Mouse (Mus musculus) stomach, embryonic 14.5 days (tissue): ENCODE results near the gene Tas2r135. TPM values are rescaled to one million over a fixed set of nuclear protein-coding genes. Genes with fewer than 3 reads are reported as not detected.

Experiments
- ATAC-seq: fragments of 200-750 bp; cut with Nextera tagmentation; 2 replicates; pipeline ENCODE4 v1.8.0; 2017; ENCODE audit warnings: low read depth, moderate TSS enrichment; ENCODE audit not compliant: insufficient number of reproducible peaks, insufficient read depth, low FRiP score
- H3K27ac ChIP-seq: fragments of 300-500 bp; sonication (generic); 2 replicates; pipeline ENCODE4 v1.5.1; 2014; ENCODE audit warnings: mild to moderate bottlenecking, low read length, moderate library complexity, mixed read lengths
- H3K27me3 ChIP-seq: fragments of 300-500 bp; sonication (generic); 2 replicates; pipeline ENCODE4 v1.6.1; 2014; ENCODE audit warnings: low read length, control low read depth, mixed read lengths; ENCODE audit not compliant: control insufficient read depth, insufficient read depth
- H3K36me3 ChIP-seq: fragments of 300-500 bp; sonication (generic); 2 replicates; pipeline ENCODE4 v1.6.1; 2014; ENCODE audit warnings: mild to moderate bottlenecking, control low read depth, low read length, moderate library complexity, mixed read lengths; ENCODE audit not compliant: control insufficient read depth, insufficient read depth
- H3K4me1 ChIP-seq: fragments of 300-500 bp; sonication (generic); 2 replicates; pipeline ENCODE4 v1.6.1; 2014; ENCODE audit warnings: low read length, control low read depth, mixed read lengths; ENCODE audit not compliant: control insufficient read depth, insufficient read depth
- H3K4me2 ChIP-seq: fragments of 300-500 bp; sonication (generic); replicated peaks from 2 replicates; pipeline ENCODE4 v1.6.1; 2014; ENCODE audit warnings: low read depth, low read length, control low read depth
- H3K4me3 ChIP-seq: fragments of 300-500 bp; sonication (generic); 2 replicates; pipeline ENCODE4 v1.5.1; 2014; ENCODE audit warnings: low read depth, low read length, control low read depth
- H3K9ac ChIP-seq: fragments of 300-500 bp; sonication (generic); replicated peaks from 2 replicates; pipeline ENCODE4 v1.6.1; 2014; ENCODE audit warnings: low read depth, mild to moderate bottlenecking, control low read depth, low read length, moderate library complexity, mixed read lengths
- H3K9me3 ChIP-seq: fragments of 300-500 bp; sonication (generic); 2 replicates; pipeline ENCODE4 v1.6.1; 2016; ENCODE audit warnings: low read depth, low read length, control low read depth; ENCODE audit not compliant: control insufficient read depth
- WGBS: fragments of 180-500 bp; shearing (Covaris S2); extraction: QIAGEN DNeasy Blood & Tissue Kit; methylation state at CpG from one replicate; pipeline ENCODE4 v1.1.7; 2014; 5-methylcytosine and 5-hydroxymethylcytosine counted together
- polyA plus RNA-seq: library from polyadenylated mRNA; unstranded; fragments of >200 nt; fragmentation: Nextera tagmentation; extraction: Ambion mirVana; gene quantifications from 2 replicates; pipeline ENCODE4 v1.2.1, GENCODE M21; 2014

Gene Tas2r135
- polyA plus RNA-seq, 1 experiment from 2014 or later, result not detected

- no peak overlapping the region for H3K4me3 ChIP-seq
- 75% methylated on average over 6 of the region's 6 CpGs for WGBS
- no peak for ATAC-seq
- H3K4me2 ChIP-seq, result no peak overlapping the region
- no peak overlapping the region for H3K27ac ChIP-seq
- H3K4me1 ChIP-seq, result peaks cover 20% of the 10 kb centered on the region
- no peaks in the 10 kb centered on the region for H3K27me3 ChIP-seq
- no peaks in the 10 kb centered on the region for H3K36me3 ChIP-seq
- H3K9ac ChIP-seq, result no peak overlapping the region
- H3K9me3 ChIP-seq, result no peaks in the 10 kb centered on the region
Measured at GRCm38 (mm10) chr6:42376504-42377019, 28.7 kb upstream of the Tas2r135 start.

DNA sequence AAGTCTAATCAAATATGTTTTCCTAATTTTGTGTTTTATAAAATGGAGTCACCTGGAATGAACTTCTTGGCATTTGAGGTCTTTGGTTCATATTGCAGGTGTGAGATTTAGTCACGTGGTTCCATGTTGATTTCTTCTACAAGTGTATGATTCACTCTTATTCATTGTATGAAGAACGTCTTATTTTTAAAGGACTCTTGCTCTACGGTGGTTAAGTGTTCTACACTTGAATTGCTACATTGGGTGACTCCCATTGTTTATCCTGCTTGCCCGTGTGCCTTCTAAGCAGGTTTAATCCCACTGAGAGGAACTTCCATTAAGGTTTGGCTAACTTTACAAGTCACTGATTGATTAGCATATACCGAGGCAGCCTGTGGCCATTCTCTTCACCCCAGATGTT is 28.0 kb upstream of the Tas2r135 start:
- no peak overlapping the region for H3K9ac ChIP-seq
- H3K27ac ChIP-seq, result no peak overlapping the region
- H3K4me2 ChIP-seq, result no peak overlapping the region
- H3K4me3 ChIP-seq, result no peak overlapping the region
- ATAC-seq, result no peak
- H3K9me3 ChIP-seq, result no peaks in the 10 kb centered on the region
- H3K36me3 ChIP-seq, result no peaks in the 10 kb centered on the region
- WGBS, result 63% methylated on average over 5 of the region's 5 CpGs
- H3K27me3 ChIP-seq, result no peaks in the 10 kb centered on the region
- H3K4me1 ChIP-seq, result peaks cover 13% of the 10 kb centered on the region

DNA sequence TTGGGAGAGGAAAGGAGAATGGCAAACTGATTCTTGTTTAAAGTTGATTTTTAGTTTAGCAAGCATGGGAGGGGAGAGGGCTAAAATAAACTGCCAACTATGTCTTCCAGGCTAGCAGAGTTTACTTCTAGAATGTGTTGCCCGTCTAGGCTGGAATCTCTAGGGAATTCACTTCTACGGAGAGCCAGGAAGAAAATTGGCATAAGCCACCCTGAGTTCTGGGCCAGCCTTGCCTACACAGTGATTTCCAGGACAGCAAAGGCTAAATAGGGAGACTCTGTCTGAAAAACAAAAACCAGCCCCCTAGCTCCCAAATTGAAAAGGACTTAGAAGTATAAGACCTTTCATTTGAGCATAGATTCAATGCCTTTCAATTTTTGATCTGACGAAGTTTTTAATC is 25.7 kb upstream of the Tas2r135 start:
- WGBS, result 68% methylated on average over 3 of the region's 3 CpGs
- Histone ChIP-seq H3K27ac (no peak overlapping the region), H3K4me2 (no peak overlapping the region), H3K27me3 (no peaks in the 10 kb centered on the region), H3K4me3 (no peak overlapping the region), H3K4me1 (no peaks in the 10 kb centered on the region), H3K9ac (no peak overlapping the region), H3K36me3 (no peaks in the 10 kb centered on the region), H3K9me3 (no peaks in the 10 kb centered on the region)
- no peak for ATAC-seq

DNA sequence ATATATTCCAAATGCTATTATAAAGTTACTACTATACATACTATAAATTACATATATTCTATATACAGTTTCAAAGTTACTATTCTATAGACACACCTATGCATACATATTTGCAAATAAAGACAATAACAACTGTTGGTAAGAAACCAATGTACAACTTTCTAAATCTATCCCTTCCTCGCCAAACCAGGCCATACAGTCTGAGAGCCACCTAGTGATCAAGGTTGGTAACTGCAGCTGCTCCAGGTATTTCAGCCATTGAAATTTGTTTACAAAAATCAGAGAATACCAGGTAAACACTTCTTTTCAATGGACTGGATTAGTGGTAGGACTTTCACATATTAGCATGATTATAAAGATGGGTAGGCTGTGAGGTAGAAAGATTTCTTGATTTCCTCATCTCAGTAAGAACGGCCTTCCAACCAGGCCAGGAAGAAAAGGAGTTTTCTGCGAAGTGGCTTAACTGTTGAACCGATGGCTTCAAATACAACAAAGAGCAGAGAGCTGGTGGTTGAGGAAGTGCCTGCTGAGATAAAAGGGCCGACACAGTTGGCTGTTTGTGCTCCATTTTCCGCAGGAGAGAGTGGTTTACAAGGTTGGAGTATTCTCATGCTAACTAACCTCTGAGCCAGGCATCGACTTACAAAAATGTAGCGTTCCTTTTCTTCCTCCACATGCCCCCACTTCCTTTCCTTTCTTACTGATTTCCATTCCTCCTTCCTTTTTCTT is 24.7 kb upstream of the Tas2r135 start:
- no peaks in the 10 kb centered on the region for H3K4me1 ChIP-seq
- H3K9me3 ChIP-seq, result no peaks in the 10 kb centered on the region
- no peak overlapping the region for H3K9ac ChIP-seq
- no peak overlapping the region for H3K4me3 ChIP-seq
- H3K27me3 ChIP-seq, result no peaks in the 10 kb centered on the region
- H3K27ac ChIP-seq, result no peak overlapping the region
- H3K4me2 ChIP-seq, result no peak overlapping the region
- no peak for ATAC-seq
- 25% methylated on average over 8 of the region's 8 CpGs for WGBS
- no peaks in the 10 kb centered on the region for H3K36me3 ChIP-seq

GRCm38 (mm10) chr6:42381221-42381620 is 24.0 kb upstream of the Tas2r135 start:
- H3K27ac ChIP-seq, result no peak overlapping the region
- 70% methylated on average over 2 of the region's 2 CpGs for WGBS
- H3K4me1 ChIP-seq, result no peaks in the 10 kb centered on the region
- no peaks in the 10 kb centered on the region for H3K36me3 ChIP-seq
- no peak overlapping the region for H3K9ac ChIP-seq
- no peak overlapping the region for H3K4me2 ChIP-seq
- no peak overlapping the region for H3K4me3 ChIP-seq
- ATAC-seq, result no peak
- no peaks in the 10 kb centered on the region for H3K9me3 ChIP-seq
- H3K27me3 ChIP-seq, result no peaks in the 10 kb centered on the region

DNA sequence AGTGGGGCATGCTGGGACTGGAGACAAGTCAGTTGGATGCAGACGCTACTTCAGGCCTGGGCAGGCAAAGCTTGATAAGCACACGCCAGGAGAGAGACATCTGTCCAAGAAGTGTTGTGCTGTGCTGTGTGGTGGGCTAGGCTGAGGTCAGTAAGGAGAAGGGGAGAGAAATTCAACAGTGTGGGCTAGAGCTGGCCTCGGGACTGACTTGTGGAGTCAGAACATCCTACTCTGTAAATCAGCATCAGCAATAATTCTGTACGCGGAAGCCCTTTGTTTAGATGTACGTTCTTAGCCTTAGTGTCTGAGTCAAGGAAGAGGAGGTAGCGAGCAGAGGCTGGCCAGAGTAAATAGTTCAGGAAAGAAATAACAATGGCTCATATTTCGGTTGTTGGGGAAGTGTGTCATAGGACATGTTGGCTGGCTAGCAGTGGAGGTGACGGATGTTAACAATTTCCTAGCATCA is 23.3 kb upstream of the Tas2r135 start:
- ATAC-seq, result no peak
- no peak overlapping the region; the same call in 1 of the 2 replicates for H3K27ac ChIP-seq
- no peaks in the 10 kb centered on the region for H3K36me3 ChIP-seq
- H3K4me2 ChIP-seq, result no peak overlapping the region
- no peaks in the 10 kb centered on the region for H3K27me3 ChIP-seq
- 30% methylated on average over 9 of the region's 9 CpGs for WGBS
- no peak overlapping the region for H3K9ac ChIP-seq
- H3K4me1 ChIP-seq, result no peaks in the 10 kb centered on the region
- no peak overlapping the region for H3K4me3 ChIP-seq
- H3K9me3 ChIP-seq, result no peaks in the 10 kb centered on the region

DNA sequence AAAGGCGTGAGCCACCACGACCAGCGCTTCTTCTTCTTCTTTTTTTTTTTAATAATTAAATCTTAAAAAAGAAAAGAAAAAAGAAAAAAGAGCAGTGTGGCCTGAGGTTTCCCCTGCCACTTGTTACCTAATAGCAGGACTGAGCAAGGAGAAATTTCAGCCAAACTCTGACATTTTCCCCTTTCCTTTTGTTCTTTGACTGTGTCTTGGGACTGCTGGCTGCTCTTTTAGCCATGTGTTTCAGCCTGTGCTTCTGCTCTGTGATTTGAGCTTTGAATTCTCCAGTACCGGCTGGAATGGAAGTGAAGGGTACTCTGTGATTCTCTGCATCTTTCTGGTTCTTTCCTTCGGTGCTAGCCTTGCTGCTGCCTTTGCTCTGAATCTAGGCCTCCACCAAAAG is 21.9 kb upstream of the Tas2r135 start:
- no peak for ATAC-seq
- Histone ChIP-seq H3K4me1 (no peaks in the 10 kb centered on the region), H3K27me3 (no peaks in the 10 kb centered on the region), H3K4me2 (no peak overlapping the region), H3K9me3 (no peaks in the 10 kb centered on the region), H3K36me3 (no peaks in the 10 kb centered on the region), H3K4me3 (no peak overlapping the region), H3K27ac (no peak overlapping the region), H3K9ac (no peak overlapping the region)
- WGBS, result 91% methylated on average over 5 of the region's 5 CpGs

DNA sequence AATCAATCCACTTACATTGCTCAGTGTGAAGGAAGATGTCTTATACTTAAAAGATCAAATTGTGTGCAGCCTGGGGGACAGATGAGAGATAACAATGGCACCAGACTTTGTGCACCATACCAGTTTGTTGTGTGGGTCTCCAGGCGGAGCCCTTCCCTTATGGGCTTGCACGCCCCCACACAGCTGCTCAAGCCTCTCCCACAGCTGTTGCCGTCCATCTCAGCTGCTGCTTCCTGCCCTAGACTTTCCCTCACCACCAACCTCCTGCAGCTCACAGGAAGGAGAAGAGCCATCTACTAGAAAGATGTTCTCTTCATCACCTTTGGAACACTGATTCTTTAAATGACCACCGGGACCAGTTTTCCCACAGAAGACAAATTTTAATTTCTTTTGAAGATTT is 19.6 kb upstream of the Tas2r135 start:
- Histone ChIP-seq H3K9me3 (no peaks in the 10 kb centered on the region), H3K4me3 (no peak overlapping the region), H3K27ac (no peak overlapping the region), H3K36me3 (no peaks in the 10 kb centered on the region), H3K4me2 (no peak overlapping the region), H3K9ac (no peak overlapping the region), H3K27me3 (no peaks in the 10 kb centered on the region), H3K4me1 (no peaks in the 10 kb centered on the region)
- 68% methylated on average over 4 of the region's 4 CpGs for WGBS
- ATAC-seq, result no peak
